Mouse (Mus musculus) adipose tissue, adult 10 weeks (tissue): ENCODE data around the gene 4933402D24Rik. TPM values are rescaled to one million over a fixed set of nuclear protein-coding genes. Genes with fewer than 3 reads are reported as not detected.

Experiments
- polyA plus RNA-seq: library from polyadenylated mRNA; stranded (reverse); fragments of 350-450 nt; fragmentation: Illumina TruSeq; extraction: RNeasy Lipid Tissue Mini Kit (QIAGEN cat#74804); gene quantifications from one replicate; pipeline ENCODE4 v1.2.3, GENCODE M21; 2014; ENCODE audit warnings: low read depth, low replicate concordance

4933402D24Rik gene
- polyA plus RNA-seq, result not detected

GRCm38 (mm10) chr1:63769167-63769566 lies at the start of gene 4933402D24Rik:
TSS of gene 4933402D24Rik (minus strand) at chr1:63769267.

GRCm38 (mm10) chr1:63730240-63730771 lies 38.8 kb downstream of the 4933402D24Rik start, which contains the start of the genes Mdh1b and Fastkd2:
TSS of gene Mdh1b (minus strand) at chr1:63730318.
TSS of gene Fastkd2 (plus strand) at chr1:63730614.

Other genes with a start within 250 kb of the 4933402D24Rik start
- not detected for gene Gm39653, start 153.3 kb downstream of the 4933402D24Rik start, polyA plus RNA-seq
- gene Dytn, start 82.3 kb downstream of the 4933402D24Rik start, polyA plus RNA-seq, result not detected
- gene Mdh1b, start 38.9 kb downstream of the 4933402D24Rik start, polyA plus RNA-seq, result 3.2 TPM
- 14.5 TPM for gene Fastkd2, start 38.7 kb downstream of the 4933402D24Rik start, polyA plus RNA-seq